Mouse (Mus musculus): ENCODE results near the gene Asxl2. TPM values are rescaled to one million over a fixed set of nuclear protein-coding genes. Genes with fewer than 3 reads are reported as not detected.
"Not testable (repeated sequence)": the region's sequence is repeated elsewhere in the genome, so short reads cannot be mapped to it uniquely, and the experiment has no call there.

The Asxl2 gene
- 10.0 and 11.5 TPM in 2 replicates for polyA plus RNA-seq (2012; rRNA removed)

- DNase-seq (ENCODE audit: low spot score): peak; percentile 94
These were observed at the start of gene Asxl2 for GRCm38 (mm10) chr12:3426530-3427034. Gene Asxl2, plus strand, starts transcription at chr12:3426857.

- no peak for DNase-seq (ENCODE audit: low spot score)
These were observed 49.5 kb upstream of the Asxl2 start for GRCm38 (mm10) chr12:3377190-3377589.

- no peak for DNase-seq (ENCODE audit: low spot score)
These were observed 48.9 kb upstream of the Asxl2 start for GRCm38 (mm10) chr12:3377755-3378154.

- DNase-seq (ENCODE audit: low spot score): no peak
These were observed 41.8 kb upstream of the Asxl2 start for GRCm38 (mm10) chr12:3384860-3385259.

- no peak for DNase-seq (ENCODE audit: low spot score)
These were observed 41.4 kb upstream of the Asxl2 start for GRCm38 (mm10) chr12:3385271-3385670.

GRCm38 (mm10) chr12:3385940-3386339 is 40.7 kb upstream of the Asxl2 start:
- DNase-seq (ENCODE audit: low spot score): no peak

- no peak for DNase-seq (ENCODE audit: low spot score)
These were observed 38.8 kb upstream of the Asxl2 start for GRCm38 (mm10) chr12:3387891-3388290.

GRCm38 (mm10) chr12:3389394-3389793 is 37.3 kb upstream of the Asxl2 start:
- DNase-seq (ENCODE audit: low spot score): no peak

- DNase-seq (ENCODE audit: low spot score): no peak
These were observed 36.6 kb upstream of the Asxl2 start for GRCm38 (mm10) chr12:3390071-3390470.

GRCm38 (mm10) chr12:3390577-3391262 is 35.9 kb upstream of the Asxl2 start:
- peak; percentile 67 for DNase-seq (ENCODE audit: low spot score)

- no peak for DNase-seq (ENCODE audit: low spot score)
These were observed 35.4 kb upstream of the Asxl2 start for GRCm38 (mm10) chr12:3391276-3391675.

GRCm38 (mm10) chr12:3393140-3393539 is 33.5 kb upstream of the Asxl2 start:
- no peak for DNase-seq (ENCODE audit: low spot score)

GRCm38 (mm10) chr12:3396931-3397330 is 29.7 kb upstream of the Asxl2 start:
- DNase-seq (ENCODE audit: low spot score): no peak

GRCm38 (mm10) chr12:3405662-3406061 is 21.0 kb upstream of the Asxl2 start:
- DNase-seq (ENCODE audit: low spot score): not testable (repeated sequence)

- DNase-seq (ENCODE audit: low spot score): no peak
These were observed 20.1 kb upstream of the Asxl2 start for GRCm38 (mm10) chr12:3406585-3406984.

- no peak for DNase-seq (ENCODE audit: low spot score)
These were observed 11.7 kb upstream of the Asxl2 start for GRCm38 (mm10) chr12:3414956-3415355.

GRCm38 (mm10) chr12:3418761-3419160 is 7.9 kb upstream of the Asxl2 start:
- DNase-seq (ENCODE audit: low spot score): no peak

- DNase-seq (ENCODE audit: low spot score): no peak
These were observed 6.1 kb upstream of the Asxl2 start for GRCm38 (mm10) chr12:3420519-3420918.

- DNase-seq (ENCODE audit: low spot score): no peak
These were observed 3.9 kb upstream of the Asxl2 start for GRCm38 (mm10) chr12:3422786-3423185.

GRCm38 (mm10) chr12:3424179-3424578 is 2.5 kb upstream of the Asxl2 start:
- DNase-seq (ENCODE audit: low spot score): no peak

- DNase-seq (ENCODE audit: low spot score): no peak
These were observed 999 bp upstream of the Asxl2 start for GRCm38 (mm10) chr12:3425375-3426341.

- DNase-seq (ENCODE audit: low spot score): peak; percentile 74
These were observed 621 bp downstream of the Asxl2 start for GRCm38 (mm10) chr12:3427067-3427889.

Data from urinary bladder, adult 2 months (tissue).